Mouse (Mus musculus) adrenal gland (tissue): ENCODE measurements around the gene Zfp810.

ENCODE experiments used
- intact Hi-C: fragments of 180-260 bp; cut with DNase I; formaldehyde crosslinking; loops from one replicate; pipeline ENCODE4 v1.15.1; 2025

Gene Zfp810

GRCm38 (mm10) chr9:22261594-22261993, 45.9 kb downstream of the Zfp810 start:
- intact Hi-C loops, result no loop called here

- intact Hi-C loops, result no loop called here
Measured at GRCm38 (mm10) chr9:22260092-22260422, 47.4 kb downstream of the Zfp810 start.

- intact Hi-C loops, result no loop called here
Measured at GRCm38 (mm10) chr9:22259184-22260091, 48.0 kb downstream of the Zfp810 start, which contains the start of gene Zfp599. Zfp599 (minus strand) TSS chr9:22259895.

GRCm38 (mm10) chr9:22258784-22259183, 48.7 kb downstream of the Zfp810 start:
- intact Hi-C loops, result no loop called here

- intact Hi-C loops, result no loop called here
Measured at GRCm38 (mm10) chr9:22256579-22256978, 50.9 kb downstream of the Zfp810 start.

GRCm38 (mm10) chr9:22244242-22244641, 63.2 kb downstream of the Zfp810 start:
- intact Hi-C loops, result no loop called here

- intact Hi-C loops, result no loop called here
Measured at GRCm38 (mm10) chr9:22240001-22240400, 67.4 kb downstream of the Zfp810 start.

GRCm38 (mm10) chr9:22230556-22230955, 76.9 kb downstream of the Zfp810 start:
- intact Hi-C loops, result loop anchor here (10.0 kb wide), 1 partner anchor 174 kb away; no protein-coding TSS in a partner anchor

GRCm38 (mm10) chr9:22230061-22230460, 77.4 kb downstream of the Zfp810 start:
- intact Hi-C loops, result loop anchor here (10.0 kb wide), 1 partner anchor 175 kb away; no protein-coding TSS in a partner anchor

- intact Hi-C loops, result loop anchor here (10.0 kb wide), 2 partner anchors 165 to 175 kb away; no protein-coding TSS in a partner anchor
Measured at GRCm38 (mm10) chr9:22229386-22230026, 77.9 kb downstream of the Zfp810 start.

- intact Hi-C loops, result loop anchor here (2.0 to 10.0 kb wide), 2 partner anchors 62 to 162 kb away; no protein-coding TSS in a partner anchor
Measured at GRCm38 (mm10) chr9:22226846-22227245, 80.6 kb downstream of the Zfp810 start.
